Mouse (Mus musculus) heart, adult 2 months (tissue): ENCODE data around the gene Sbk2. TPM values are rescaled to one million over a fixed set of nuclear protein-coding genes. Genes with fewer than 3 reads are reported as not detected.

ENCODE experiments used
- DNase-seq, 2 experiments: peaks; one replicate each; pipeline ENCODE4 v3.0.0; 2021
- H3K27ac ChIP-seq: fragments of 200-600 bp; 2 replicates; pipeline ENCODE4 v1.8.1; 2022
- H3K27me3 ChIP-seq: fragments of 200-500 bp; 2 replicates; pipeline ENCODE4 v1.6.1; 2012; ENCODE audit warnings: mild to moderate bottlenecking, low read length, inconsistent platforms, mixed read lengths; ENCODE audit not compliant: control insufficient read depth, insufficient read depth
- H3K36me3 ChIP-seq: fragments of 200-500 bp; 2 replicates; pipeline ENCODE4 v1.6.1; 2012; ENCODE audit warnings: low read length, inconsistent platforms; ENCODE audit not compliant: control insufficient read depth, insufficient read depth
- H3K4me1 ChIP-seq: fragments of 200-500 bp; 2 replicates; pipeline ENCODE4 v1.6.1; 2011; ENCODE audit warnings: low read length; ENCODE audit not compliant: control insufficient read depth, insufficient read depth
- H3K4me3 ChIP-seq: fragments of 200-600 bp; 2 replicates; pipeline ENCODE4 v1.8.1; 2022
- H3K79me2 ChIP-seq: fragments of 200-500 bp; replicated peaks from 2 replicates; pipeline ENCODE4 v1.6.1; 2012; ENCODE audit warnings: mild to moderate bottlenecking, inconsistent platforms, low read length, moderate library complexity, mixed read lengths; ENCODE audit not compliant: control insufficient read depth, insufficient read depth
- H3K9ac ChIP-seq: fragments of 200-500 bp; 2 replicates; pipeline ENCODE4 v1.6.1; 2012; ENCODE audit warnings: low read depth, mild to moderate bottlenecking, control low read depth, inconsistent platforms, low read length, mixed read lengths
- CTCF ChIP-seq: fragments of 200-600 bp; IDR thresholded peaks from 2 replicates; pipeline ENCODE4 v1.8.1; 2022; ENCODE audit warnings: antibody characterized with exemption, mild to moderate bottlenecking, moderate library complexity
- EP300 ChIP-seq: fragments of 200-500 bp; IDR thresholded peaks from 2 replicates; pipeline ENCODE4 v1.6.1; 2011; ENCODE audit warnings: low read depth, low read length, control low read depth; ENCODE audit not compliant: insufficient read depth
- POLR2A ChIP-seq: fragments of 200-500 bp; IDR thresholded peaks from 2 replicates; pipeline ENCODE4 v1.6.1; 2011; ENCODE audit warnings: mild to moderate bottlenecking, low read depth, low read length, control low read depth; ENCODE audit not compliant: insufficient read depth
- WGBS: fragments of 180-500 bp; shearing (Covaris S2); methylation state at CpG from one replicate; pipeline ENCODE4 v1.1.7; 2018; 5-methylcytosine and 5-hydroxymethylcytosine counted together
- intact Hi-C: fragments of 180-260 bp; cut with DNase I; formaldehyde crosslinking; loops from one replicate; pipeline ENCODE4 v1.15.1; 2025
- polyA plus RNA-seq: library from polyadenylated mRNA; depleted of rRNA; stranded (reverse); fragments of >200 nt; gene quantifications from 2 replicates; pipeline ENCODE4 v1.2.3, GENCODE M21; 2012
- total RNA-seq, 2 experiments: library from RNA; stranded (reverse); gene quantifications; 2 replicates each; pipeline ENCODE4 v1.2.3; 2021

Sbk2 gene
- total and polyA plus RNA-seq, 3 experiments = 26.5 to 85.0 (median 35.6) TPM

- WGBS = 88% methylated on average over 21 of the region's 21 CpGs
- Histone ChIP-seq H3K9ac (no peak overlapping the region), H3K4me3 (no peak overlapping the region), H3K36me3 (no peaks in the 10 kb centered on the region), H3K79me2 (no peaks in the 10 kb centered on the region; the same call in 1 of the 2 replicates), H3K27ac (no peak overlapping the region), H3K27me3 (no peaks in the 10 kb centered on the region), H3K4me1 (peaks cover 13% of the 10 kb centered on the region)
- TF ChIP-seq CTCF (no peak), EP300 (no peak), POLR2A (no peak)
- DNase-seq = no peak
- intact Hi-C loops = loop anchor here (5.0 to 10.0 kb wide), 4 partner anchors 52 to 774 kb away; partner anchors contain the start of genes Ppp1r12c and Ppp6r1
Measured at GRCm38 (mm10) chr7:4919096-4919495, 45.1 kb downstream of the Sbk2 start.

GRCm38 (mm10) chr7:4918681-4919080 lies 45.5 kb downstream of the Sbk2 start:
- no peak for TF ChIP-seq CTCF
- no peak for TF ChIP-seq POLR2A
- TF ChIP-seq EP300 = no peak
- H3K4me1 ChIP-seq = peaks cover 11% of the 10 kb centered on the region

GRCm38 (mm10) chr7:4917494-4917893 lies 46.7 kb downstream of the Sbk2 start:
- TF ChIP-seq CTCF (no peak), POLR2A (no peak)
- 90% methylated on average over 2 of the region's 2 CpGs for WGBS
- intact Hi-C loops = loop anchor here (5.0 to 10.0 kb wide), 4 partner anchors 50 to 773 kb away; partner anchors contain the start of genes Ppp1r12c and Ppp6r1
- peaks cover 4% of the 10 kb centered on the region for H3K4me1 ChIP-seq
- no peaks in the 10 kb centered on the region; the same call in 1 of the 2 replicates for H3K79me2 ChIP-seq
- H3K27me3 ChIP-seq = no peaks in the 10 kb centered on the region
- H3K4me3 ChIP-seq = no peak overlapping the region
- no peak overlapping the region for H3K9ac ChIP-seq
- DNase-seq = no peak
- H3K36me3 ChIP-seq = no peaks in the 10 kb centered on the region
- H3K27ac ChIP-seq = no peak overlapping the region

More at GRCm38 (mm10) chr7:4918681-4919080, 45.5 kb downstream of the Sbk2 start:
- Histone ChIP-seq H3K36me3 (no peaks in the 10 kb centered on the region), H3K79me2 (no peaks in the 10 kb centered on the region; the same call in 1 of the 2 replicates), H3K27me3 (no peaks in the 10 kb centered on the region), H3K4me3 (no peak overlapping the region), H3K27ac (no peak overlapping the region), H3K9ac (no peak overlapping the region)
- DNase-seq = no peak
- 92% methylated on average over 15 of the region's 15 CpGs for WGBS
- intact Hi-C loops = loop anchor here (5.0 to 10.0 kb wide), 4 partner anchors 51 to 774 kb away; partner anchors contain the start of genes Ppp1r12c and Ppp6r1

DNA sequence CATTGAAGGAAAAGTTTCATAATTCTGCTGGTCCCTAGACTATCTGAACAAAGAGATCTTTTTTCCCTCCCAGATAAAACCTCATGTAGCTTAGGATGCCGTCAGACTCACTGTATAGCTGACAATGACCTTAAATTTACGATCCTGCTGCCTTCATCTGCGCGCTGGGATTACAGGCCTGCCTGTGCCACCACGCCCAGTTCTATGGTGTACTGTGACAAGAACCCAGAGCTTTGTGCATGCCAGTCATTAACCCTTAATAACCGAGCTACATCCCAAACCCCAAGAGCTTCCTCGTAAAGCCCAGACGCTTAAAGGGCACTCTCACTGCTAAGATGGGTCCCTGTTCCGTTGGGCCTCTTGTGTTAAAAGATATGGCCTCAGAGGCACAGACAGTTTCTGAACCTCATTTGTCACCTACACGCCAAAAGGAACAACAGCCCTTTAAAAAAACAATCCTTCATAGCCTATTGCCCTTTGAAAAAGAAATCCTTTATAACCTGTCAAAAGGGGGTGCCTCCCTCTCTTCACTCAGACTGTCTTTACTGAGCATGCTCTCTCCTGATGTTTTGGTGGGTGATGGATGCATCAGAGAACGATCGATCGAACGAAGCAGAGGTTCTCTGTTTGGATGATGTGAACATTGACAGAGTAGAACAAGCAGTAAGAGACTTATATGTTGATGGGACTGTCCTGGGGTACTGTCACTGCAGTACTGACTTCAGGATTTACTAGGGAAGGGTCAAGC lies 48.4 kb downstream of the Sbk2 start:
- intact Hi-C loops = loop anchor here (1.0 to 10.0 kb wide), 5 partner anchors 49 to 771 kb away; partner anchors contain the start of genes Ppp1r12c and Ppp6r1

GRCm38 (mm10) chr7:4915007-4915665 lies 49.1 kb downstream of the Sbk2 start, which contains the start of gene Zfp628:
Gene Zfp628 (plus strand): TSS chr7:4915217.
- H3K79me2 ChIP-seq = no peaks in the 10 kb centered on the region; the same call in 1 of the 2 replicates
- H3K27me3 ChIP-seq = no peaks in the 10 kb centered on the region
- peaks cover 3% of the 10 kb centered on the region; the same call in 1 of the 2 replicates for H3K4me1 ChIP-seq
- WGBS = under 1% methylated on average over 56 of the region's 56 CpGs
- TF ChIP-seq CTCF (no peak), EP300 (0 out of 2 replicates have a peak, but pooled peaks have one; percentile 11), POLR2A (peak; percentile 93)
- no peaks in the 10 kb centered on the region for H3K36me3 ChIP-seq
- intact Hi-C loops = loop anchor here (1.0 to 10.0 kb wide), 5 partner anchors 48 to 770 kb away; partner anchors contain the start of genes Ppp1r12c and Ppp6r1
- DNase-seq = peak; percentile 95 to 96
- H3K9ac ChIP-seq = peak within 1 kb of the TSS; percentile 92
- H3K4me3 ChIP-seq = peak within 1 kb of the TSS; percentile 92
- peak within 1 kb of the TSS; percentile 97 for H3K27ac ChIP-seq

More for the DNA sequence above, 48.4 kb downstream of the Sbk2 start:
- Histone ChIP-seq H3K27ac (peak overlapping the region; percentile 97), H3K4me1 (peaks cover 3% of the 10 kb centered on the region; the same call in 1 of the 2 replicates), H3K79me2 (no peaks in the 10 kb centered on the region; the same call in 1 of the 2 replicates), H3K27me3 (no peaks in the 10 kb centered on the region), H3K36me3 (no peaks in the 10 kb centered on the region), H3K4me3 (peak overlapping the region; percentile 92), H3K9ac (peak overlapping the region; percentile 92)
- DNase-seq = no peak
- WGBS = 15% methylated on average over 14 of the region's 14 CpGs
- TF ChIP-seq POLR2A = no peak

- WGBS = 60% methylated on average over 5 of the region's 5 CpGs
- Histone ChIP-seq H3K4me3 (no peak overlapping the region), H3K79me2 (no peaks in the 10 kb centered on the region; the same call in 1 of the 2 replicates), H3K4me1 (peaks cover 3% of the 10 kb centered on the region; the same call in 1 of the 2 replicates), H3K9ac (no peak overlapping the region), H3K36me3 (no peaks in the 10 kb centered on the region), H3K27me3 (no peaks in the 10 kb centered on the region; the same call in 1 of the 2 replicates), H3K27ac (no peak overlapping the region)
- intact Hi-C loops = loop anchor here (10.0 kb wide), 2 partner anchors 407 to 767 kb away; partner anchors contain the start of gene Ppp1r12c
- TF ChIP-seq POLR2A = no peak
- TF ChIP-seq EP300 = no peak
- TF ChIP-seq CTCF = no peak
- no peak for DNase-seq
Measured at GRCm38 (mm10) chr7:4912248-4912647, 52.0 kb downstream of the Sbk2 start.
